Mouse (Mus musculus) Patski (cell line): ENCODE measurements around the gene Mtus2. TPM values are rescaled to one million over a fixed set of nuclear protein-coding genes. Genes with fewer than 3 reads are reported as not detected.

Experiments used
- ATAC-seq: fragments of 100-300 bp; one replicate; pipeline ENCODE4 v1.8.0; 2021
- CTCF ChIA-PET: fragments of 350-600 bp; sonication (Branson Sonifier 250); formaldehyde crosslinking; loops from one replicate; lab custom pipeline; 2022; ENCODE audit warnings: inconsistent platforms; lab: Charles Lee
- POLR2A ChIA-PET: fragments of 350-600 bp; sonication (Branson Sonifier 250); formaldehyde crosslinking; loops from one replicate; lab custom pipeline; 2022; ENCODE audit warnings: antibody characterized with exemption, inconsistent platforms; lab: Charles Lee
- DNase-seq: peaks from one replicate; pipeline ENCODE4 v3.0.0-alpha.2; 2011; ENCODE audit warnings: low read depth, low spot score
- H3K27me3 ChIP-seq: fragments of 371-371 bp; one replicate; pipeline ENCODE4 v1.5.1; 2021
- CTCF ChIP-seq: fragments of 100-300 bp; IDR thresholded peaks from one replicate; pipeline ENCODE4 v1.5.1; 2021
- in situ Hi-C: fragments of 300-500 bp; cut with MboI; formaldehyde crosslinking; loops from 3 replicates; pipeline ENCODE4 v1.11.1; 2018; ENCODE audit warnings: low pct_unique_long_range_greater_than_20kb, mixed read lengths
- polyA plus RNA-seq: library from polyadenylated mRNA; unstranded; gene quantifications from one replicate; pipeline ENCODE4 v1.2.3, GENCODE M21; 2021

Gene Mtus2
- polyA plus RNA-seq, 1 experiment from 2014 or later = 1.3 TPM

DNA sequence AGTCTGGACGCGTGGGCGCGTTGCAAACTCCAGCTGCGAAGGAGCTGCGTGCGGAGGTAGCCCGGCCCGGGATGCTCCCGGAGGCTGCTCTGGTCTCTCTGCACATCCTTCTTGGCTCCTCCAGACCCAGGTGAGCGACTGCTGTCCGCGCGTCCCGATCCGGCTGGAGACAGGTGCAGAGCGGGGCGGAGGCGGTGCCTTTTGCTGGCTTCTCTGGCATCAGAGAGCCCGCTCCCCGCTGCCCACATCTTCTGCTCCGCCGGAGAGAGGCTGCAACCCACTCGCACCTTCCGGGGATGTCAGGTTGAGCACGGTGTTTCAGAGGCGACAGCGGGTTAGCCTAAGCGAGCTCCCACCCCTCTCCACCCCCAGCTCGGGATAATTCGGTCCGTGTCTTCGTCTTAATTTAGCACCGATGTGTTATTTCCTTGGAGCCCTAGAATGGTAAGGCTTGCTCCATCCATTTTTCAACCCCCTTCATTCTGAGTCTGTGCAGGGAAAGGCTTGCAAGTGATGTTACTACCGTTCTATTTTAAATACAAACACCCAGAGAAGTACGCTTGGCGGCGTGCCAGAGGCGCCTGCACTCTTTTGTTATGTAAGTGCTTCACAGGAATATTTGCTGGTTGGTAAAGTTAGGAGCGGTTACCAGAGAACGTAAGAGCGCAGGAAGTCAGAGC lies 612 bp downstream of the Mtus2 start:
- no peak for TF ChIP-seq CTCF
- ATAC-seq (peak; percentile 48), DNase-seq (no peak)
- ChIA-PET POLR2A (no interaction called here), CTCF (interaction anchor here (0.7 to 2.1 kb wide), 6 partner anchors 13 to 285 kb away, joined by 3 to 7 read pairs (median 4); no protein-coding TSS in a partner anchor)
- in situ Hi-C loops = loop anchor here (5.0 kb wide), 1 partner anchor 285 kb away; no protein-coding TSS in a partner anchor
- H3K27me3 ChIP-seq = peaks cover 23% of the 10 kb centered on the region

DNA sequence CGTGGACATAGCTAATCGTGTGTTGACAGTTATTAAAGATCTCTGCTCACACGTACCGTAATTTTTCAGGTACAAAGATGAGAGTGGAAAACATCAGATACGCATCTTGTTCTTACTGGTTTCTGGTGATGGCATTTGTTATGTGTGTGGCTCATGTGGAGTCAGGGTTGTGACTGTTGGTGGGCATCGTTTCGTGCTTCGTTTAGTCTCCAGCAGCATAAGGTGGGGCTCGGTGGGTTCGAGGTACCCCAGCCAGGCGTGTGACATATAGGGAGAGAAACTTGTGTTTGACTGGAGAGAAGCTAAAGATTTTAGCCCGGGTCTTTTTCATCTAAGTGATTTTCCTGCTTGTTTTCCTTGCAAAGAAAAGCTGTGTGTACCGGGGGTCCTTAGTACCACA lies 1.4 kb downstream of the Mtus2 start:
- in situ Hi-C loops = loop anchor here (5.0 kb wide), 1 partner anchor 284 kb away; no protein-coding TSS in a partner anchor
- ChIA-PET POLR2A (interaction anchor here (0.7 kb wide), 2 partner anchors 69 to 148 kb away, joined by 3 to 5 read pairs; no protein-coding TSS in a partner anchor), CTCF (interaction anchor here (0.7 to 2.1 kb wide), 5 partner anchors 9 to 284 kb away, joined by 3 to 7 read pairs (median 3); no protein-coding TSS in a partner anchor)
- TF ChIP-seq CTCF = no peak
- H3K27me3 ChIP-seq = peaks cover 23% of the 10 kb centered on the region
- ATAC-seq = no peak
- no peak for DNase-seq

DNA sequence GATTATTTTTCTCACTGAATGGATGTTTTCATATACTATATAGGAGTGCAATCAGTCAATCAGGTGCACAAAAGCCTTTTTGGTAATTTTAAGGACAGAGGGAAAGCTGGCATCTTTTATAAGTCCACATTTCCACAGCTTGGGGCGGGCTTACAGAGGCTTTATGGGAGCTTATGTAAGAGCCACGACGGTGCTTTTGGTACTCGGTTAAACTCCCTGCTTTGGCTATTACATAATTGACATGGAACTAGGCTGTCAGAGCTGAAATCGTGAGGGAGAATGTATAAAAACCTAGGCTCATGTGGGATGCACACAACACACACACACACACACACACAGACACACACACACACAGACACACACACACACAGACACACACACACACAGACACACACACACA lies 2.0 kb downstream of the Mtus2 start:
- peaks cover 23% of the 10 kb centered on the region for H3K27me3 ChIP-seq
- in situ Hi-C loops = loop anchor here (5.0 kb wide), 1 partner anchor 283 kb away; no protein-coding TSS in a partner anchor
- ATAC-seq (no peak), DNase-seq (no peak)
- ChIA-PET CTCF (interaction anchor here (1.0 to 2.1 kb wide), 4 partner anchors 14 to 283 kb away, joined by 3 to 7 read pairs (median 3); no protein-coding TSS in a partner anchor), POLR2A (no interaction called here)
- TF ChIP-seq CTCF = no peak

DNA sequence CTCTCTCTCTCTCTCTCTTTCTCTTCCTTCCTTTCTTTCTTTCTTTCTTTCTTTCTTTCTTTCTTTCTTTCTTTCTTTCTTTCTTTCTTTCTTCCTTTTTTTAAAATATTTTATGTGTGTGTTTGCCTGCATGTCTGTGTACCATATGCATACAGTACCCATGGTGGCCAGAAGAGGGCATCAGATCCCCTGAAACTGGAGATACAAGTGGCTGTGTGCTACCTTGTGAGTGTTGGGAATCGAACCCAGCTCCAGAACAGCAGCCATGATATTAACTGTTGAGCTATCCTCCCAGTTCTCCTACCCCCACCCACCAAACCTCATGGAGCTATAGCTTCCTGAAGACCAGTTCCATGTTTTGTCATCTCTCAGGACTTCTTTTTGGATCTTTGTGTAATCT lies 3.7 kb downstream of the Mtus2 start:
- TF ChIP-seq CTCF = peak; percentile 47
- ChIA-PET CTCF (interaction anchor here (1.3 kb wide), 1 partner anchor 14 kb away, joined by 3 read pairs; no protein-coding TSS in a partner anchor), POLR2A (interaction anchor here (0.6 kb wide), 1 partner anchor 13 kb away, joined by 3 read pairs; no protein-coding TSS in a partner anchor)
- peaks cover 23% of the 10 kb centered on the region for H3K27me3 ChIP-seq
- ATAC-seq (no peak), DNase-seq (no peak)
- in situ Hi-C loops = no loop called here

DNA sequence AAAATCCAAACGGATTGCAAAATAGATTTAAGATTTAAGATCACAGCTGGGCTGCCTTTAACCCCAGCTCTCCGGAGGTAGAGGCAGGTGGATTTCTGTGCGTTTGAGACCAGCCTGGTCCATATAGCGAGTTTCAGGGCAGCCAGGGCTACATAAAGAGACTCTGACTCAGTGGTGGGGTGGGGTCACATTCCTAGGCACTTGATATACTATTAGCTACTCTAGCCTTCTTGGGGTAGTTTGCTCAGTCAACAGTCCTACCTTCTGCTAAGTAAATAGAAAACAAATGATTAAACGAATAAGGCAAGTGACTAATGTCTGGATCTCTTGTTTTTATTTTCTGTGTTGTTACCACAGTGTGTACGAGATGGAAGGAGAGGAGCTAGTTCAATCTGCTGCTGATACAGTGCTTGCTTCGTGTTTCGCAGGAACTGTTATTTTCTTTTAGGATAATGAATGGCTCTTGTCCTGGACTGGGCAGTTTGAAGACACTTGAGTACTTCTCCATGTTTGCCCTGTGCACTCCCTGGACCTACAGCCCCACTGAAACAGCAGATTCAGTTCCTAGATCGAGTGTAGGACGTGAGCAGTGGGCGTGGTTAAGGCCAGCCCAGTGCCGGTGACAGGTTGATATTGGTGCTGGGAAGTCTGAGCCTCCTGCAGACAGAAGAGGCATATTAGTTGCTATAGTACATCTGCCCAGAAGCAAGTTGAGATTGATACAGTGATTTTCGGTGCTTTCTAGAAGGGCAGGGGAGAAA lies 6.9 kb downstream of the Mtus2 start:
- in situ Hi-C loops = no loop called here
- DNase-seq (no peak), ATAC-seq (no peak)
- CTCF ChIA-PET = no interaction called here
- no peak for TF ChIP-seq CTCF
- POLR2A ChIA-PET = no interaction called here
- peaks cover 9% of the 10 kb centered on the region for H3K27me3 ChIP-seq

DNA sequence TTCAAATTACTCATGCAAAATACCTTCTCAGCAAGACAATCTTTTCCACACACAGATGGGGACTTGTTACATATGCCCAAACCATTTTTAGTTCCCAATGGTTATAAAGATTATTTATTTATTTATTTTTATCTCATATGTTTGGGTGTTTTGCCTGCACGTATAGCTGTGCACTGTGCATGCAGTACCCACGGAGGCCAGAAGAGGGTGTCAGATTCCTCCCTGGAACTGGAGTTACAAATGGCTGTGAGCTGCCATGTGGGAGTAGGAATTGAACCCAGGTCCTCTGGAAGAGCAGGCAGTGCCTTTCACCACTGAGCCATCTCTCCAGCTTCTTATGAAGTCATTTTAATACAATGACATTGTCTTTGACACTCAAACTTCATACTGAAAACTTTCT lies 7.7 kb downstream of the Mtus2 start:
- CTCF ChIA-PET = no interaction called here
- TF ChIP-seq CTCF = peak; percentile 69
- no peak for ATAC-seq
- no peak for DNase-seq
- POLR2A ChIA-PET = no interaction called here
- in situ Hi-C loops = no loop called here
- peaks cover 9% of the 10 kb centered on the region for H3K27me3 ChIP-seq

DNA sequence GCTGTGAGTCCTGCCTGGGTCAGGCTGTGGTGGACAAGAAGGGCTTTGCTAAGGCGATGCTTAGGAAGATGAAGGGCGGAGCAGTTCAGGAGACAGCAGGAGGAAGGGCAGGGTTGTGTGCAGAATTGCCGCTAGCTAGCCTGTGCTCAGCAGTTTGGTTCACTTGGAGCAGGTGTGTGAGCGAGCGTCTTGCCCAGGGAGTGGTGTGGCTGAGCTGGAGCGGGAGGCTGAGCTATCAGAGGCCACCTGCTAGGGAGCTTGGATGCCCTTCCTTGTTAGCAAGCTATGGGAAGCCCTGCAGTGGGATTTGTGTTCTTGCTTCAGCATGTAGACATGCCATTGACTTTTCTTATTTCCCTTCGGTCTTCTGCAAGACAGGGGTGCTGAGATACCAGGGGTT lies 9.5 kb downstream of the Mtus2 start:
- H3K27me3 ChIP-seq = peaks cover 16% of the 10 kb centered on the region
- ATAC-seq = no peak
- ChIA-PET POLR2A (no interaction called here), CTCF (interaction anchor here (0.8 kb wide), 1 partner anchor 41 kb away, joined by 3 read pairs; no protein-coding TSS in a partner anchor)
- in situ Hi-C loops = no loop called here
- no peak for TF ChIP-seq CTCF
- DNase-seq = no peak

DNA sequence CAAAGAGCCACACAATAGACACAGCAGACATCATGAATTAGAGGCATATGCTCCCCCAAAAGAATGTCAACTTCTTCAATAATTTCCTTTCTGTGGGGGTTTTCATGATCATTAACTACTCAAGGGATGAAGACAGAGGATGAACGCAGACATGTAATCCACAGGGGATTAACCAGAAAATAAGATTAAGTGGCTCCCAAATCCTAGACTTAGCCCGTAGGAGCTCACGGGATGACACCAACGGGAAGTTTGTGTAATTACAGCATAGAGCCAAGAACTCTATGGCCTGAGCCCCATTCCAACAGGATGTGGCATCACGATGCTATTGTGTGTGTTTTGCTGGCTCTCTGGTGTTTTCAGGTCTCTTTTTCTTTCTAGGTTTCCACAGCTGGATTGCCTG lies 12.4 kb downstream of the Mtus2 start:
- ChIA-PET POLR2A (no interaction called here), CTCF (no interaction called here)
- no peak for TF ChIP-seq CTCF
- peaks cover 12% of the 10 kb centered on the region for H3K27me3 ChIP-seq
- in situ Hi-C loops = no loop called here
- ATAC-seq (no peak), DNase-seq (no peak)

DNA sequence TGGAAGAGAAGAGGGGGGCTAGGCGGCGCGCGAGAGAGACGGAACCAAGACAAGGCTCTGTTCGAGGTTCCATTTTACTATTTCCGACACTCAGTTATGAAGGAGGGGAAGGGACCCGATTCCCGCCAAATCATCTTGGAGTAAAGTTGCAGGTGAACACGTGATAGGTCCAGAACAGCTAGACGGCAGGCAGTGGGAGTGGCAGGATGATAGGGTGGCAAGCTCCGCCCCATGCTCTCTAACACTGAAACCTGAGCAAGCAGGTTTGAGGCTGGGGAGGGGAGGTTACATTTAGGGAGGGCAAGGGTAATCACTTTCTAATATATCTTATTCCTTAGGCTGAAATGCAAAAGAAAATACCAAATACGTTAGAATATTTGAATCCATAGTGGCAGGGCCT lies 18.9 kb downstream of the Mtus2 start:
- TF ChIP-seq CTCF = no peak
- peaks cover 21% of the 10 kb centered on the region for H3K27me3 ChIP-seq
- ChIA-PET CTCF (no interaction called here), POLR2A (no interaction called here)
- DNase-seq (no peak), ATAC-seq (no peak)
- in situ Hi-C loops = no loop called here

DNA sequence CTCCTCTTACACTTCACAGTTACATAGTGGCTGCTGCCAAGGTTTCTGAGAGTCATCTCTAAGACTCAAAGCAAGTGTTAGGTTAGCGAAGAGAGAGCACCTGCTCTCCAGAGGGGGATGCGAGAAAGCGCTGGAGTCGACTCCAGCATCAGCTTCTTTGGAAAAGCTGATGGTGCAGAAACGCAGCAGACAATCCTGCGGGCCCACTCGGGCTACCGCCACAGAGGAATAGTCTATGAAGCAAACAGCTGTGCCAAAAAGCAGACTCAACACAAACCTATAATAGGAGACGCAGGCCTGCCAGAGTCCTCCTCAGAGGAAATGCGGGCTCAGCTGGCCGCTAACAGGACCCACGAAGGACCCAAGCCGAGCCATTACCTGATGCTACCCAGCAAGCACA lies 23.5 kb downstream of the Mtus2 start:
- ChIA-PET CTCF (no interaction called here), POLR2A (no interaction called here)
- in situ Hi-C loops = no loop called here
- TF ChIP-seq CTCF = no peak
- peaks cover 11% of the 10 kb centered on the region for H3K27me3 ChIP-seq
- ATAC-seq (no peak), DNase-seq (no peak)
